Mouse (Mus musculus): ENCODE measurements around the gene Bmpr2. TPM values are rescaled to one million over a fixed set of nuclear protein-coding genes. Genes with fewer than 3 reads are reported as not detected.

Bmpr2 gene
- polyA plus RNA-seq, 1 experiment = 3.9 TPM

DNA sequence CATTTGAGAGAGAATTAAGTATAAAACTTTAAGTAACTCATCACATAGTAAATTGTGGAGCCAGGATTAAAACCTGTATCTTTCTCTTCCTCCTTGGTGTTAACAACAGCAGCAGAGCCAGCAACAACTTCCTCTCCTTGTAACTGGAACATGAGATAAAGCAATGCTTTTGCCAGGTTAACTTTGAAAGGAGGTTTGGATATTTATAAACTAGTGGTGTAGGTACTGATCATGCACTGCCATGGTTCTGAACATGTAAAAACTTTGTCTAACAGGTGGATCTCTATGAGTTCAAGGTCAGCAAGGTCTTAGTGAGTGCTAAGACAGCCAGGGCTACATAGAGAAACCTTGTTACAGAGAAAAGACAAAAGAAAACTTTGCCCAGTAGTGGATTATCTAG, 3.4 kb downstream of the Bmpr2 start:
- TF ChIP-seq GATA1 (IDR thresholded peaks at IDR 0.05; ENCODE audit: low read length) = peak; percentile 10

DNA sequence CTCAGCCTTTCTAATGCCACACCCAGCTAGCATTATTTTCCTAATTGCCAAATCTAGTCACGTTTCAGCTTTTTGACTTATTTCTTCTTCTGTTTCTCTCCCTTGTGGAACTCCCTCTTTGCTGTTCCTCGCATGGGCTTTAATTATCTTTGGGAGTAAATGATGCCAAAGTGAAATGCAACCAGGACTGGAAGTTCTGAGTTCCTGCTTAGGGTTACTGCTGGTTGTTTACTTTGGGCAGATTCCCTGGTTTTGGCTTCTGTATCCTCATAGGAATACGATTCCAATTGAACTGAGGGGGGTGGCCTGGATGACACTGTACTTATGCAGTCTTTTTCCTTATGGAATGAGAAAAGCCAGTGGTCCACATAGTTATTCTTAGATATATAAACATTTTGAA, 8.7 kb downstream of the Bmpr2 start:
- TF ChIP-seq GATA1 (IDR thresholded peaks at IDR 0.05; ENCODE audit: low read length) = no peak

DNA sequence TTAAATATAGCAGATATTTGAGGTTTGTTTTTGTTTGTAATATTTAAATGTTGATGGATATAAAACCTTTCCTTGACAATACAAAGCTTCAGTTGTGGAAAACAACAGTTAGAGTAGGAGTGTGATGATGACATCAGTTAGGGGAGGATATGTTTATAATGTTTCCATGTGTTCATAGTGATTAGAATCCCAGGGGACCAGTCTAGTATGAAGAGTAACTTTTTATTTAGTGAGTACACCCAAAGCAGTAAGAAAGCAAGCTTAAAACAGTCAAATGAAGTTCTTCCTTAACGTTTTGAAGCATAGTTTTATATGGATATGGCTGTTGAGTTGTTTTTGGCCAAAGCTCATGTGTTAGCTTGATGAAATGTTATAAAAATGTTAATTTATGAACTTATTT, 17.9 kb downstream of the Bmpr2 start:
- TF ChIP-seq GATA1 (IDR thresholded peaks at IDR 0.05; ENCODE audit: low read length) = no peak

DNA sequence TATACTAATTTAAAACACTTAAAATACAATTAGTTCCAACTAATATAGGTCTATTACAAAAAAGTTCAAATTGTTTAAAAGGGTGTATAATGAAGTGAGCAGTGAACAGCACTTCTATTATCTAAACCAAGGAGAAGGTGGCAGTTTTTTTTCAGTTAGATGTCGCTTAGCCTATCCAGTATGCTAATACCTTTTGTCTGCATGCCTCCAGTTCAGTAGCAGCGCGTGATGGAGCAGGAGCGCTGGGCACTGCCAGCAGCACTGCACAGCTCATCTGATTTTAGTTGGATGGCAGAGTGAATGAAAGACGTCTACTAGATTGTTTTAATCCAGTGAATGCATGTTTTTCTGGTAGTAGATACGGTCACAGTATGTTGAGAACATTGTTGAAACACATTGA, 25.8 kb downstream of the Bmpr2 start:
- TF ChIP-seq GATA1 (IDR thresholded peaks at IDR 0.05; ENCODE audit: low read length) = no peak

DNA sequence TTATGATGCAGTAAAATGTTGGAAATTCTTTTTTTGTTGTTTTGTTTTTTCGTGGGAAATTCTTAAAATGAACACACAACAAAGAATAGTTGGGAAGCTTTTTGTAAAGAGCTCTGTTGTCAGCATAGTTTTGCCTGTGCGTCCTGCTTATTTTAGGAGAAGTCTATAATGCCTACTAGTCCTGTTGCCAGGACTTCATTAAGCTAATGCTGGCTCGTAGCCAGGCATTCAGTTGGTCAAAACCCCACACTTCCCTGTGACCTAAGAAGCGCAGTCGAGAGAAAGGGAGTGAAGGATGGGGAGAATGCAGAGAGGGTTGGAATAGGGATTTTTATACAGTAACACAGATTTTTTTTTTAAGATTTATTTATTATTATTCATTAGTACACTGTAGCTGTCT, 26.5 kb downstream of the Bmpr2 start:
- TF ChIP-seq GATA1 (IDR thresholded peaks at IDR 0.05; ENCODE audit: low read length) = no peak

DNA sequence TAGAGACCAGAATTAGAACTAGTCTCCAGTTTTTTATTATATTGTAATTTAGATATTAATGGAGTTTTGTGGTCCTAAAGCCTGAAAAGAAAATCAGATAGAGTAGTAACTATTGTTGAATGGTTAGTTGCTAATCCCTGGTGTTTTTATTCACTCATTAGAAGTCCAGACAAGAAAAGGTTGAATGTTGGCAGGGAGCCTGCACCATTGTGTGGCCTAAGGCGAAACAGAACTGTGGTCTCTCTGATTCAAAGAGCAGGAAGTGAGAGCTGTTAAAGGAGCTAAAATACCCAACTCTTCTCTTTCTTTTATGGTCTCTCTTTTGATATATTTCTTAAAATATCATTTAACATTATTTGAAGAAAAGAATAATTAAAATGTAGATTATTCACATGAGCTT, 32.1 kb downstream of the Bmpr2 start:
- TF ChIP-seq GATA1 (IDR thresholded peaks at IDR 0.05; ENCODE audit: low read length) = no peak

DNA sequence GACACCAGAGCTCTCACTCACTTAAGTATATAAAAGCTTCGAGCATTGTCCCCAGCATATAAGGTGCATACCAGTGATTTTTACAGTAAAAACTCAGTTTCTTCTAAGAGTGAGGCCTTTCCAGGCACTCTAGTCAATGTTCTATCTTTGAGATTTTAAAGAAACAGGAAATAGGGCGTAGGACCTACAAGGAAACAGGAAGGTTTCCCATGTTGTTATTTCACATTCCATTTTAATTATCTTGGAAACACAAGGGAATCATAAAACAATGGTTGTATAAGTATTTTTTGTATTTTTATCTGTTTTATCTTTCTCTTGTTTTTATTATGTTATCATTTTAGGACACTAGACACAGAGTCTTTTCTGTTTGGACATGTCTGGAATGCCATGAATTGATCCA, 34.7 kb downstream of the Bmpr2 start:
- TF ChIP-seq GATA1 (IDR thresholded peaks at IDR 0.05; ENCODE audit: low read length) = no peak

DNA sequence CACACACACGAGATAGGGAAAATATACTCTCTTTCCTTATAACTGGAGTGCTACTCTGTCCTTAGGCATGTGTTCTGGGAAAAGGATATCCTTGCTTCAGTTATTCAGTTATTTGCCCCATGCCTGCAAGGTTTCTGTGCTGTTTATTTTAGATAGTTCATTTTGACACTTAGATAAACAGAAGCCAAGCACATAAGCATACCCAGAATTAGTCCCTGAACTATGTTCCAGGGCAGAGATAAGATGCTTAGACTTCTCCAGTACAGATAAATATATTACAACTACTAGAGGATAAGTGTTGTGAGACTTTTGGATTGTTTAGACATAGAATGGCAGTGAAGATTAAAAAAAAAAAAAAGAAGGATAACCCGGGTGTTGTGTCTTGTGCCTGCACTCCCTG, 41.2 kb downstream of the Bmpr2 start:
- TF ChIP-seq GATA1 (IDR thresholded peaks at IDR 0.05; ENCODE audit: low read length) = no peak

DNA sequence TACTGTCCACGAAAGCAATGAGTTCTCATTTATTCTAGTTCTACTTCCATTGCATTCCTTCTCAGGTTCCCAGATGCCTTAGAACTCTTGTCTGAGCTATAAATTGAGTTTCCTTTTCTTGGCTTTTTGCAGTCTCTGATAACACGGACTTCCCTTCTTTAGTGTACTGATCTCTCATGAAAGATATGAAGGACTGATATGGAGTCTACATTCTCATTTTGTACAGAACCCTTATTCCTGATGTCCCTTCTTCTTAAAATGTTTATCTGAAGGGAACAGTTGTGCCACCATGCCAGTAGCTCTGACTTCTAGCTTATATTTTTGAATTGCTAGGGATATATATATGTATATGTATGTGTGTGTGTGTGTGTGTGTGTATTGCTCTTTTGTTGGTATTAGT, 46.7 kb downstream of the Bmpr2 start:
- TF ChIP-seq GATA1 (IDR thresholded peaks at IDR 0.05; ENCODE audit: low read length) = peak; percentile 65

DNA sequence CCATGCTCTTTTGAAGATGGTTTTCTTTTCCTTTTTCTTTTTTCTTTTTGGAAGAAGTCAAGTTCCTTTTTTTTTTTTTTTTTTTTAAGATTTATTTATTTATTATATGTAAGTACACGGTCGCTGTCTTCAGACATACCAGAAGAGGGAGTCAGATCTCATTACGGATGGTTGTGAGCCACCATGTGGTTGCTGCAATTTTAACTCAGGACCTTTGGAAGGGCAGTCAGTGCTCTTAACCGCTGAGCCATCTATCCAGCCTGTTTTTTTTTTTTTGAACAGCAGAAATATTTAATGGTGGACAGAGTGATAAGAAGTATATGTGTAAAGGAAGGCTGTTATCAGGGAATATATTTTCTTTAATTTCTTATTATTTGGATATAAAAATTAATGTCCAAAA, 49.6 kb downstream of the Bmpr2 start:
- no peak for TF ChIP-seq GATA1 (IDR thresholded peaks at IDR 0.05; ENCODE audit: low read length)

DNA sequence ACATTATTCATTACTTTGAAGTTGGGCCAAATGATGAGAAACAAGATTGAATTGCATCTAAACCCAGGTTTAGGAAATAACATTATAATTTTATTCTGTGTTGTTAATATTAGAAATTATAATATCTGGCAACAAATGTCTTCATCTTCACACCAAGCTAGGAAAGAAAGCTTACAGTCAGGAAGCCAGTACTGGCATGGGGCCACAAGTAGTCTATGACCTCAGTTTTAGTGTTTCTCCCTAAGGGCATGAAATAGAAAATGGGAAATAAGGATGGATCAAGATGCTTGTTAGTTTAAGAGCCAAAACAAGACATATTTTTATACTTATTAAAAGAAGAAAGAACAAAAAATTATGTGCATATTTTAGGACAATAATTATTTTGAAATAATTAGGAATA, 62.2 kb downstream of the Bmpr2 start:
- no peak for TF ChIP-seq GATA1 (IDR thresholded peaks at IDR 0.05; ENCODE audit: low read length)

DNA sequence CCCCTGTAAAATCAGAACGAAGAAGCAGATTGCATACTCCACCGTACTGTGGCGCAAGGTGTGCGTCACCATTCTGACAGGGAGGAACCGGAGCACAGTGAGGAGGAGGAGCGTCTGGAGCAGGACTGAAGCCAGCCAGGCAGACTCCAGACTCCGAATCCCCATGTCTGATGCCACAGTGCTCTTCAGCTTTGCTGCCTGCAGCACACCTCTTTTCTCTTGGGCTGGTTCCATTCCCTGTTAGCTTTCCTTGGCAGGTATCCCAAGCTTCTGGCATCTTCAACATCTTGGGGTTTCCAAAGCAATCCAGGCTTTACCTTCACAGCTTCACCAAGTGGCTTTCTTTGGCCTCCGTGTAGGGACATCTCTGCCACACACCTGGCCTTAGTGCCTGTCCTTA, 63.4 kb downstream of the Bmpr2 start:
- no peak for TF ChIP-seq GATA1 (IDR thresholded peaks at IDR 0.05; ENCODE audit: low read length)

DNA sequence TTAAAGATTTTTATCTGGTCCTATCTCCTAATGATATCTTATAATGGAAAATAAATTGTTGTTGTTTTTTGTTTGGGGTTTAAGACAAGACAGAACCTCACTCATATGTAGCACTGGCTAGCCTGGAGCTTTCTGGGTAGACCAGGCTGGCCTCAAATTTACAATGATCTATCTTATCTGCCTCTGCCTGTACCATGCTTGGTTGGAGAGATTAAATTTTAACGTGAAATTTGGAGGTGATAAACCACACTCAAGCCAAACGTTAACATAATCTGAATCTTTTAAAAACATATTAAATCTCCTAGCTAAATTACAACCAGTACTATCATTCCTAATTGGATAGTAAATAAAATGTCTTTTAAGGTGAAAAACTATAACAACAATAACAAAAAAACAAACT, 66.2 kb downstream of the Bmpr2 start:
- peak; percentile 66 for TF ChIP-seq GATA1 (IDR thresholded peaks at IDR 0.05; ENCODE audit: low read length)

DNA sequence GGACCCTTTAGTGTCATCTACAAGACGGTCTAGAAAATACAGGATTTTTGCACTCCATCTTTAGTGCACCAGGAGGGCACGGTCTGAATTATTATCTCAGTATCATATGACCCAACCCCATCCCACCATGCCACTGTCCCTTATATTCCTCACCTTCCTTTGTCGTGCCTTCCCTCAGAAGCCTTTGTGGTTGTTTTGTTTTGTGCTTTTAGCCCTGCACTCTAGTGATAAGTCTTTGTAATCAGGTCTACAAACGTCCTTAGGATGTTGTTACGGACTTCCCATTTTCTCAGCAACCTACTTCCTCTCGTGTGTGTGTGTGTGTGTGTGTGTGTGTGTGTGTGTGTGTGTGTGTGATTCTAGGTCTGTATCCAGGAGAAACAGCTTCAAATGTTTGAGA, 67.0 kb downstream of the Bmpr2 start:
- peak; percentile 68 for TF ChIP-seq GATA1 (IDR thresholded peaks at IDR 0.05; ENCODE audit: low read length)

DNA sequence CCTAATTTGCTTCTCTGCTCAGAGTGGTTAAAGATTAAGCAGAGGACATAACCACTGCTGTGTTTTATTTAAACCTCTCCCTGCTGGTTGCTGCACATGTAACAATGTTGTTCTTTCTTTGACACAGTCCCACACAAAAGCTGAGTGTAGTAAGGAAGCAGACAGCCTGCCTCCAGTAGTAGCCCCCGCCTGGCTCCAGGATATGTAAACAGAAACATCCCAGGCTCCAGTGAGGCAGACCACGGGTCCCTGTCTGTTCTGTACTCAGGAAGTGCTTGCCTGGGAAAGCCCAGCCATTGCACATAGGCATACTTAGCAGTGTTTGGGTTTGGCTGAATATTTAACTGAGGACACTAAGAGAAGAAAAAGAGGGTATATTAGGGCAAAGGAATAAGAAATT, 70.5 kb downstream of the Bmpr2 start:
- no peak for TF ChIP-seq GATA1 (IDR thresholded peaks at IDR 0.05; ENCODE audit: low read length)

DNA sequence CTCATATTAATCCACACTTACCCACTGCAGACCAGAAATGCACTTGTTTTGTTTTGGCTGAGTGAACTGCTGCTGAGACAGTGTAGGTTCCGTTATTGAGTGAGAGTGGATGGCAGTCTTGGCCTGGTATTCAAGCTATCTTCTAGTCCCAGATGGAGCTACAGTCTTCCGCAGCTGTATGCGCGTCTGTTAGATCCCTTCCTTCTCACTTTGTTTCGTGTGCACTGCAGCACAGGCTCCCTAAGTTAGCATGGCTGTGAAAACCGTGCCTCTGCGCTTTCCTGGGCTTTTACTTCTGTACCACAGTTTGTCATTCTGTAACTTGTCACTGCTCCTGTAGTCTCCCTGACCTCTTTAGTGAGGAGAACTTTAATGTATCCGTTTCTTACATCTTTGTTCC, 85.1 kb downstream of the Bmpr2 start:
- TF ChIP-seq GATA1 (IDR thresholded peaks at IDR 0.05; ENCODE audit: low read length) = no peak

DNA sequence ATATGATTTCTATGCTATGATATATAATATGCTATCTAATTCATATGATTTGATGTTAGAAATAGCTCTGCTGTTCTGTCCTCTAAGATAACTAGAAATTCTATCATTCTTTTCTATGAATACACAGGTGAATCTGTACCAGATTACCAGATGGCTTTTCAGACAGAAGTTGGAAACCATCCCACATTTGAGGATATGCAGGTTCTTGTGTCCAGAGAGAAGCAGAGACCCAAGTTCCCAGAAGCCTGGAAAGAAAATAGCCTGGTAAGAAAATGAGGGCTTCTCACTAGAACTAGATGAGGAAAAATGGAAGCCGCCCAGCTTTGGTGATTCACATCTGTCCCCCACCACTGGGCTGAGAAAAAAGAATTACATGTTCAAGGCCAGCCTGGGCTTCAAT, 95.8 kb downstream of the Bmpr2 start:
- TF ChIP-seq GATA1 (IDR thresholded peaks at IDR 0.05; ENCODE audit: low read length) = no peak

DNA sequence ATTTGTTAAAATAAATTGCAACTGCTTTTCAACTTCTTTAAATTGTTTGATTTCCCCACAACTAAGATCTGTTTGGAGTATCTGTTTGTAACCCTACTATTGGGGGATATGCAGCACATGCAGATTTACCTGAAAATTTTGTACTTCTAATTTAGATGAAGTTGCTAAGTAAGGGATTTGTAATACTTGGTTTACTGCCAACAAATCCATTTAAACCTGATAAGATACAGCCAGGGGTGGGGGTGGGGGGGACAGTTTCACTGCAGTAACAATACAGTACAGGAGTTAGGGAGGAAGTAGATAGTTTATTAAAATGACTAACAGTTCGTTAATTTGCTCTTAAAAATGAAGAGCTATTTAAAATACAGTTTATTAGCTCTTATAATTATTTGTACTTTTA, 98.9 kb downstream of the Bmpr2 start:
- TF ChIP-seq GATA1 (IDR thresholded peaks at IDR 0.05; ENCODE audit: low read length) = no peak

DNA sequence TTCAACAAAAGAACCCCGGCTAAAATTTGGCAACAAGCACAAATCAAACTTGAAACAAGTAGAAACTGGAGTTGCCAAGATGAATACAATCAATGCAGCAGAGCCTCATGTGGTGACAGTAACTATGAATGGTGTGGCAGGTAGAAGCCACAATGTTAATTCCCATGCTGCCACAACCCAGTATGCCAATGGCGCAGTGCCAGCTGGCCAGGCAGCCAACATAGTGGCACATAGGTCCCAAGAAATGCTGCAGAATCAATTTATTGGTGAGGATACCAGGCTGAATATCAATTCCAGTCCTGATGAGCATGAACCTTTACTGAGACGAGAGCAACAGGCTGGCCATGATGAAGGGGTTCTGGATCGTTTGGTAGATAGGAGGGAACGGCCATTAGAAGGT, 104.8 kb downstream of the Bmpr2 start:
- no peak for TF ChIP-seq GATA1 (IDR thresholded peaks at IDR 0.05; ENCODE audit: low read length)
